Mouse (Mus musculus): ENCODE results near the gene Foxn1. TPM values are rescaled to one million over a fixed set of nuclear protein-coding genes. Genes with fewer than 3 reads are reported as not detected.

Gene Foxn1
- polyA plus RNA-seq, 1 experiment from 2014 or later: not detected

DNA sequence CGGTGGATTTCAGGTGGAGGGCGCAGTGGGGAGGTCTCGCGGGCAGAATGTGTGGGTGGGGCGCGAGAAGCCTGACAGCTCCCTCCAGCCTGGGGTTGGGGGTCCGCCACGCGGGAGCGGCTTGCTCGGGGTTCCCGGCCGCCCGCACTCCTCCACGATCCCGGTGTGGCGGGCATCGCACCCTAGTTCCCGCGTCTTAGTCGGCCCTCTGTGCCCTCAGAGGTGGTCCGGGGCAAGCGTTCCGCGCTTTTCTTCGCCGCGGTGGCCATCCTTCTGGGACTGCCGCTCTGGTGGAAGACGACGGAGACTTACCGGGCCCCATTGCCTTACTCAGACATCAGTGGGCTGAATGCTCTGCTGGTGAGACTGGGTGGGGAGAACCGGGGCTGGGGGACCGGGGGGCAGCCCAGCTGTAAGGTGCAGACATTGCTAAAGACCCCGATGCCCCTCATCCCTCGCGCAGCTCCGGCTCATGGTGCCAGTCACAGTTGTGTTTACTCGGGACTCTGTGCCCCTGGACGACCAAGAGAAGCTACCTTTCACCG, 57.8 kb downstream of the Foxn1 start:
- TF ChIP-seq CTCF (IDR thresholded peaks at IDR 0.05; ENCODE audit: low read depth): no peak
- H3K9ac ChIP-seq (ENCODE audit: low read depth, low read length): peak overlapping the region; percentile 80
- no peaks in the 10 kb centered on the region for H3K4me1 ChIP-seq (replicated peaks; ENCODE audit: control insufficient read depth, insufficient read depth, low read length)
- no peak overlapping the region for H3K27ac ChIP-seq (ENCODE audit: low read depth, low read length)
- no peaks in the 10 kb centered on the region for H3K9me3 ChIP-seq (ENCODE audit: control insufficient read depth)
- H3K4me3 ChIP-seq (ENCODE audit: low read depth, low read length): peak overlapping the region; percentile 96
- WGBS: under 1% methylated on average over 41 of the region's 41 CpGs
- H3K4me2 ChIP-seq (replicated peaks; ENCODE audit: low read depth): peak overlapping the region; percentile 90
- H3K27me3 ChIP-seq (replicated peaks; ENCODE audit: control insufficient read depth, insufficient read depth, low read length): no peaks in the 10 kb centered on the region
- ATAC-seq: peak; percentile 44
- H3K36me3 ChIP-seq (ENCODE audit: control insufficient read depth, insufficient read depth): peaks cover 6% of the 10 kb centered on the region

DNA sequence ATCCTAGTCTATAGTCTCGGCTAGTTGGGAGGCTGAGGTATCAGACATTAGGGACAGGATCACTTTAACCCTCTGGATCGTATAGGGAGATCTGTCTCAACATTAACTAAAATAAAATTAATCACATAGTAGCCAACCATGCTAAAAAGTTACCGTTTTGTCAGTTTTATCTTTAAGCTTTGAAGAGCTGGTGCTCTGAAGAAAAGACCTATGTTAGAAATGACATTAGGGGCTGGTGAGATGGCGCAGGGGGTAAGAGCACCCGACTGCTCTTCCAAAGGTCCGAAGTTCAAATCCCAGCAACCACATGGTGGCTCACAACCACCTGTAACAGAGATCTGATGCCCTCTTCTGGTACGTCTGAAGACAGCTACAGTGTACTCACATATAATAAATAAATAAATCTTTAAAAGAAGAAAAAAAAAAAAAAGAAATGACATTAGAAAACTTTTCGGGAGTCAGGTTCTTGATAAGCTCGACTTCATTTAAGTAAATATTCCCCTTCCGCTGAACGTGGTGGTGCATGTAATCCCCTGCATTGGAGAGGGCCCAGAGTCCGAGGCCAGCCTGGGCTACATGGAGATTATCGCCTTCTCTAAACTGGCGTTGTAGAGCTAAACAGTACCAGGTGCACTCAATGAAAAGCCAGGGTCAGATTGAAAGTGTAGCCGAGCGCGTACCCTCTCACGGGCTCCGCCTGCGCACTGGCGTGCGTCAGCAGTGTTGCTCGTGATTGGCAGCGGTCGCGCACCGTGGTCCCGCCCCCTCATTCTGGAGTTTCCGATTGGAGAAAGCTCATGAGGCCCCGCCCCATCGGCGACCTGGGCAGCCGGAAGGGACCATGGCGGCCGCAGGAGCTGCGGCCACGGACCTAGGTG, 58.5 kb downstream of the Foxn1 start, which contains the start of gene Pigs:
Gene Pigs, plus strand, starts transcription at position 782 of the 878 bp plus-strand sequence.
- TF ChIP-seq CTCF (IDR thresholded peaks at IDR 0.05; ENCODE audit: low read depth): peak; percentile 47
- Histone ChIP-seq H3K9me3 (ENCODE audit: control insufficient read depth) (no peaks in the 10 kb centered on the region), H3K27ac (ENCODE audit: low read depth, low read length) (peak within 1 kb of the TSS; percentile 57; the same call in 1 of the 2 replicates), H3K9ac (ENCODE audit: low read depth, low read length) (peak within 1 kb of the TSS; percentile 80), H3K36me3 (ENCODE audit: control insufficient read depth, insufficient read depth) (no peaks in the 10 kb centered on the region; the same call in 1 of the 2 replicates), H3K4me1 (replicated peaks; ENCODE audit: control insufficient read depth, insufficient read depth, low read length) (no peaks in the 10 kb centered on the region), H3K4me3 (ENCODE audit: low read depth, low read length) (peak within 1 kb of the TSS; percentile 96), H3K4me2 (replicated peaks; ENCODE audit: low read depth) (peak within 1 kb of the TSS; percentile 90), H3K27me3 (replicated peaks; ENCODE audit: control insufficient read depth, insufficient read depth, low read length) (no peaks in the 10 kb centered on the region)
- 8% methylated on average over 37 of the region's 37 CpGs for WGBS
- peak; percentile 96 for ATAC-seq

DNA sequence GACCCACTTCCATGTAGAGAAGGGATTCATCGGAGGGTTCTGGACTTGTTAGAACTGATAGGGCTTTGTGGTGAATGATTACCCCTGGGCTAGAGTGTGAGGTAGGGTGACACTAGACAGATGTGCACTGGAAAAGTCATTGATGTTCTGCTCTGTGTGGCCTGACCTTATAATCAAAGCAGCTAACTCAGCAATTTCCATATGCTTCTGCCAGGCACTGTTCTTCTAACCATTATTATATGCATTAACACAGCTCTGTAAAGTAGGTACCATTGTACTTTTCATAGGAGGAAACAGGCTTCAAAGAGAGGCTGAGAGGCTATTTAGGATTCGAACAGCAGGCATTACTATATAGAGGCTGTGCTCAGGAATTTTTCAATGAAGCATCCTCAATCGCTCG, 59.1 kb downstream of the Foxn1 start:
- Histone ChIP-seq H3K9me3 (ENCODE audit: control insufficient read depth) (no peaks in the 10 kb centered on the region), H3K27ac (ENCODE audit: low read depth, low read length) (no peak overlapping the region), H3K4me1 (replicated peaks; ENCODE audit: control insufficient read depth, insufficient read depth, low read length) (no peaks in the 10 kb centered on the region), H3K36me3 (ENCODE audit: control insufficient read depth, insufficient read depth) (no peaks in the 10 kb centered on the region; the same call in 1 of the 2 replicates), H3K27me3 (replicated peaks; ENCODE audit: control insufficient read depth, insufficient read depth, low read length) (no peaks in the 10 kb centered on the region), H3K9ac (ENCODE audit: low read depth, low read length) (no peak overlapping the region), H3K4me3 (ENCODE audit: low read depth, low read length) (no peak overlapping the region), H3K4me2 (replicated peaks; ENCODE audit: low read depth) (no peak overlapping the region)
- ATAC-seq: no peak
- WGBS: 89% methylated on average over 4 of the region's 4 CpGs
- no peak for TF ChIP-seq CTCF (IDR thresholded peaks at IDR 0.05; ENCODE audit: low read depth)

DNA sequence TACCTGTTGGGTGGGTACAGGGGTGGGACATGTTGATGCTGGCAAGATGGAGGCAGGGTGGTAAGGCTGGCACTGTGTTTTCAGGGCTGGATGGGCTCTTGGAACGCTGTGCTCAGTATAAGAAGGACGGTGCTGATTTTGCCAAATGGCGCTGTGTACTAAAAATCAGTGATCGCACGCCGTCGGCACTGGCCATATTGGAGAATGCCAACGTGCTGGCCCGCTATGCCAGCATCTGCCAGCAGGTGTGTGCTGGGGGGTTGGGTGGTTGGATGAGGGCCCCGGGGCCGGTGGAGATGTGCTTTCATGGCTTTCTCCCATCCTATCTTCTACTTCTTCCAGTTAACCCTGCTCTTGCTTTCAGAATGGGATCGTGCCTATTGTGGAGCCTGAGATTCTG, 61.4 kb downstream of the Foxn1 start:
- Histone ChIP-seq H3K4me1 (replicated peaks; ENCODE audit: control insufficient read depth, insufficient read depth, low read length) (no peaks in the 10 kb centered on the region), H3K4me2 (replicated peaks; ENCODE audit: low read depth) (no peak overlapping the region), H3K9ac (ENCODE audit: low read depth, low read length) (no peak overlapping the region), H3K36me3 (ENCODE audit: control insufficient read depth, insufficient read depth) (peaks cover 8% of the 10 kb centered on the region), H3K27me3 (replicated peaks; ENCODE audit: control insufficient read depth, insufficient read depth, low read length) (no peaks in the 10 kb centered on the region), H3K9me3 (ENCODE audit: control insufficient read depth) (no peaks in the 10 kb centered on the region), H3K27ac (ENCODE audit: low read depth, low read length) (no peak overlapping the region), H3K4me3 (ENCODE audit: low read depth, low read length) (no peak overlapping the region)
- TF ChIP-seq CTCF (IDR thresholded peaks at IDR 0.05; ENCODE audit: low read depth): no peak
- WGBS: 94% methylated on average over 12 of the region's 12 CpGs
- no peak for ATAC-seq

DNA sequence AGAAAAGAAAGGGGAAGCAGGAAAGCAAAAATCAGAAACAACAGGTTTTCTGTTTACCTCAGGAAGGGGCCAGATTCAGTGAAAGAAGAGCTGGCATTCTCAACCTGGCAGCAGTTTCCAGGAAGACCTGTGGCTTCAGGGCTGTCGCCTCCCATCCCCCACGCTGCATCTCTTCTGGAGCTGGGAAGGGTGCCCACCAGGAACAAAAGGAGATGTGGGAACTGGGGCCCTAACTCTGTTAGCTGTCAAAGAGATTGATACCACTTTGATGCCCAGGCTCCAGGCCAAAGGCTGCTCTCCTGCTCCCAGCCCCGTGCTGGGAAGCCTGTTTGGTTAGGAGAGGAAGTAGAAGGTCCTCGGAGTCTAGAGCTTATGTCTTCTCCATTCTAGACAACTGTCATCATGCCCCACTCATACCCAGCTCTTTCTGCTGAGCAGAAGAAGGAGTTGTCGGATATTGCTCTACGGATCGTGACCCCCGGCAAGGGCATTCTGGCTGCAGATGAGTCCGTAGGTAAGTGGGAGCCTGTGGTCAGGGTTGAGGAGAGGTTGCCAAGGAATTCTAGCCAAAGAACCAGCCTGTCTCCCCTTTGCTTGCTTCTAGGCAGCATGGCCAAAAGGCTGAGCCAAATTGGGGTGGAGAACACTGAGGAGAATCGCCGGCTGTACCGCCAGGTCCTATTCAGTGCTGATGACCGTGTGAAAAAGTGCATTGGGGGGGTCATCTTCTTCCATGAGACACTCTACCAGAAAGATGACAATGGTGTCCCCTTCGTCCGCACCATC, 62.2 kb downstream of the Foxn1 start:
- Histone ChIP-seq H3K4me3 (ENCODE audit: low read depth, low read length) (no peak overlapping the region), H3K9me3 (ENCODE audit: control insufficient read depth) (no peaks in the 10 kb centered on the region), H3K36me3 (ENCODE audit: control insufficient read depth, insufficient read depth) (peaks cover 9% of the 10 kb centered on the region), H3K27me3 (replicated peaks; ENCODE audit: control insufficient read depth, insufficient read depth, low read length) (no peaks in the 10 kb centered on the region), H3K27ac (ENCODE audit: low read depth, low read length) (no peak overlapping the region), H3K4me1 (replicated peaks; ENCODE audit: control insufficient read depth, insufficient read depth, low read length) (no peaks in the 10 kb centered on the region), H3K9ac (ENCODE audit: low read depth, low read length) (no peak overlapping the region), H3K4me2 (replicated peaks; ENCODE audit: low read depth) (no peak overlapping the region)
- no peak for ATAC-seq
- WGBS: 88% methylated on average over 15 of the region's 15 CpGs
- TF ChIP-seq CTCF (IDR thresholded peaks at IDR 0.05; ENCODE audit: low read depth): no peak

DNA sequence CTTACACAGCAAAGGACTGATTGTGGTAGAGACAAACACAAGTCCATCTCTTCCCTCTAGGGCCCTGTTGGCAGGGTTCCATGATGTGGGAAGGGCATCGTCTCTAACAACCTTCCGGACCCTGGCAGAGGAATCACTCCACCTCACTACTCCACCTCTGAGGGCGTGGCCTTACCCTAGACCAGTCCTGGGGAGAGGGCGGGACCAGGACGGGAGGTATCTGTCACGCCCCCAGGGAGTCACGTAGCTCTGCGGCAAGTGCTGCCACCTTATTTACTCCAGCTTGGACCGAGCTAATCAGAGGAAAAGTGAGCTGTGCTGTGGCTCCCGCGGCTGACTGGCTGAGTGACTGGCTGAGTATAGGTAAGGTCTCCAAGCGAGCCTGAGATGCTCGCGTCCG, 63.5 kb downstream of the Foxn1 start, which contains the start of gene Aldoc:
Gene Aldoc, plus strand, starts transcription at position 109 of the 400 bp plus-strand sequence.
- no peaks in the 10 kb centered on the region for H3K4me1 ChIP-seq (replicated peaks; ENCODE audit: control insufficient read depth, insufficient read depth, low read length)
- peak; percentile 96 for ATAC-seq
- 3% methylated on average over 15 of the region's 15 CpGs for WGBS
- TF ChIP-seq CTCF (IDR thresholded peaks at IDR 0.05; ENCODE audit: low read depth): 0 out of 2 replicates have a peak, but pooled peaks have one; percentile 10
- peak within 1 kb of the TSS; percentile 13; the same call in 1 of the 2 replicates for H3K4me3 ChIP-seq (ENCODE audit: low read depth, low read length)
- no peak within 1 kb of the TSS for H3K9ac ChIP-seq (ENCODE audit: low read depth, low read length)
- no peaks in the 10 kb centered on the region for H3K27me3 ChIP-seq (replicated peaks; ENCODE audit: control insufficient read depth, insufficient read depth, low read length)
- no peaks in the 10 kb centered on the region for H3K9me3 ChIP-seq (ENCODE audit: control insufficient read depth)
- peaks cover 15% of the 10 kb centered on the region for H3K36me3 ChIP-seq (ENCODE audit: control insufficient read depth, insufficient read depth)
- no peak within 1 kb of the TSS for H3K27ac ChIP-seq (ENCODE audit: low read depth, low read length)
- peak within 1 kb of the TSS; percentile 64 for H3K4me2 ChIP-seq (replicated peaks; ENCODE audit: low read depth)
